Mouse (Mus musculus): ENCODE measurements around the gene Phrf1. TPM values are rescaled to one million over a fixed set of nuclear protein-coding genes. Genes with fewer than 3 reads are reported as not detected.
A peak's percentile ranks its signal among the peaks of the same experiment; 100 is the strongest.

Phrf1 gene
- total and polyA plus RNA-seq, 3 experiments, result 66.1 to 1,029 (median 91.2) TPM

DNA sequence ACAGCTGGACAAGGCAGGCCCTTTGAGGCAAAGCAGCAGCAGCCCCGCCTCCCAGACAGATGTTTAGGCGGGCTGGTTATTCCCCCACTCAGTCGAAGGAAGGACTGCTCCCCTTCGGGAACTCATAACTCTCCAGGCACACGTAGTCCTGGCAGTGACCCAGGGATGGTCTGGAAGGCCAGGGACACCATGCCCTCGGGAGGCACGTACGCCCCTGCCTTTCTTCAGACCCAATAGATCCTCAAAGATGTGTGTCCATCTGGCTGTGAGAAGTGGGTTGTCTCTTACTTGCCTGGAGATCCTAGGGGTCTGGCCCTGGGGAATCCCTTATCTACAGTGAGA is 6.5 kb upstream of the Phrf1 start:
- Histone ChIP-seq H3K79me2 (ENCODE audit: control insufficient read depth, insufficient read depth, low read length, poor library complexity) (no peaks in the 10 kb centered on the region), H3K27me3 (ENCODE audit: control insufficient read depth in 1 of 2, insufficient read depth in 2 of 2, low read length in 2 of 2) (no peaks in the 10 kb centered on the region), H3K9ac (ENCODE audit: control insufficient read depth, low read depth, low read length, poor library complexity, severe bottlenecking) (peak overlapping the region; percentile 40), H3K27ac (ENCODE audit: control insufficient read depth, low read depth, low read length) (no peak overlapping the region), H3K36me3 (ENCODE audit: control insufficient read depth in 1 of 2, insufficient read depth in 2 of 2, low read length in 2 of 2) (peaks cover 0 to 6% of the 10 kb centered on the region in 2 experiments; a peak in 2 of 4 replicates), H3K4me1 (ENCODE audit: control insufficient read depth in 1 of 2, insufficient read depth in 2 of 2, low read length in 2 of 2) (peaks cover 0 to 9% of the 10 kb centered on the region in 2 experiments; a peak in 3 of 4 replicates), H3K9me3 (replicated peaks; ENCODE audit: insufficient read depth, low read length) (no peaks in the 10 kb centered on the region), H3K4me3 (ENCODE audit: control insufficient read depth in 1 of 2, insufficient read depth in 1 of 2, low read depth in 2 of 2, low read length in 2 of 2) (peak overlapping the region; percentile 30 to 36)
- no peak for DNase-seq (ENCODE audit: low read depth, low spot score)
- TF ChIP-seq CTCF (IDR thresholded peaks at IDR 0.05 in 2 of 3, conservative IDR thresholded peaks at IDR 0.05 in 1 of 3; ENCODE audit: control insufficient read depth in 1 of 3, insufficient read depth in 1 of 3, low read depth in 2 of 3, low read length in 3 of 3, poor library complexity in 1 of 3, severe bottlenecking in 1 of 3) (no peak), ZNF384 (IDR thresholded peaks at IDR 0.05; ENCODE audit: low read depth, low read length) (no peak), MYB (IDR thresholded peaks at IDR 0.05; ENCODE audit: low read depth, low read length) (no peak), NRF1 (IDR thresholded peaks at IDR 0.05; ENCODE audit: insufficient read depth, low read depth, low read length, poor library complexity, severe bottlenecking) (no peak), POLR2A (IDR thresholded peaks at IDR 0.05; ENCODE audit: control insufficient read depth in 1 of 2, insufficient read depth in 1 of 2, low read depth in 1 of 2, low read length in 2 of 2, poor library complexity in 1 of 2) (peak in 1 of 2 experiments; percentile 56; a peak in 1 of 4 replicates), RCOR1 (IDR thresholded peaks at IDR 0.05; ENCODE audit: low read depth, low read length) (peak; percentile 13; the same call in 1 of the 2 replicates), BHLHE40 (IDR thresholded peaks at IDR 0.05; ENCODE audit: borderline replicate concordance, low read depth, low read length) (no peak), MAFK (IDR thresholded peaks at IDR 0.05; ENCODE audit: borderline replicate concordance, low read depth, low read length) (no peak), POLR2AphosphoS2 (IDR thresholded peaks at IDR 0.05; ENCODE audit: low read length) (no peak), MXI1 (IDR thresholded peaks at IDR 0.05; ENCODE audit: low read depth, low read length) (0 out of 2 replicates have a peak, but pooled peaks have one; percentile 0), MEF2A (IDR thresholded peaks at IDR 0.05; ENCODE audit: extremely low read depth, insufficient replicate concordance, low read depth, low read length, poor library complexity, severe bottlenecking) (no peak), ZMIZ1 (IDR thresholded peaks at IDR 0.05; ENCODE audit: low read depth, low read length) (no peak), SMC3 (IDR thresholded peaks at IDR 0.05; ENCODE audit: low read depth, low read length) (no peak), POLR2AphosphoS5 (IDR thresholded peaks at IDR 0.05; ENCODE audit: borderline replicate concordance, low read depth, low read length) (no peak), MAX (IDR thresholded peaks at IDR 0.05; ENCODE audit: low read length) (peak; percentile 2; the same call in 1 of the 2 replicates), MAZ (IDR thresholded peaks at IDR 0.05; ENCODE audit: low read depth, low read length) (0 out of 2 replicates have a peak, but pooled peaks have one; percentile 12), HCFC1 (IDR thresholded peaks at IDR 0.05; ENCODE audit: low read depth, low read length) (peak; percentile 5), ZC3H11A (IDR thresholded peaks at IDR 0.05; ENCODE audit: low read depth, low read length) (no peak), CHD2 (IDR thresholded peaks at IDR 0.05; ENCODE audit: low read length) (no peak), CHD1 (IDR thresholded peaks at IDR 0.05; ENCODE audit: low read depth, low read length) (no peak; the same call in 1 of the 2 replicates), JUND (IDR thresholded peaks at IDR 0.05; ENCODE audit: low read depth, low read length) (no peak), ZKSCAN1 (IDR thresholded peaks at IDR 0.05; ENCODE audit: low read depth, low read length) (no peak), SIN3A (IDR thresholded peaks at IDR 0.05; ENCODE audit: low read length) (0 out of 2 replicates have a peak, but pooled peaks have one; percentile 15), UBTF (IDR thresholded peaks at IDR 0.05; ENCODE audit: borderline replicate concordance, insufficient read depth, low read depth, low read length) (no peak), USF2 (IDR thresholded peaks at IDR 0.05; ENCODE audit: borderline replicate concordance in 1 of 2, insufficient read depth in 1 of 2, low read depth in 1 of 2, low read length in 2 of 2) (no peak), GABPA (IDR thresholded peaks at IDR 0.05; ENCODE audit: low read depth, low read length) (no peak), GATA1 (IDR thresholded peaks at IDR 0.05; ENCODE audit: low read depth, low read length) (no peak), MYC (IDR thresholded peaks at IDR 0.05; ENCODE audit: low read depth, low read length) (0 out of 2 replicates have a peak, but pooled peaks have one; percentile 8), TBP (IDR thresholded peaks at IDR 0.05; ENCODE audit: low read depth, low read length) (no peak), RAD21 (IDR thresholded peaks at IDR 0.05; ENCODE audit: low read depth, low read length) (no peak), NELFE (IDR thresholded peaks at IDR 0.05; ENCODE audit: low read depth, low read length) (no peak), ELF1 (IDR thresholded peaks at IDR 0.05; ENCODE audit: low read depth, low read length) (0 out of 2 replicates have a peak, but pooled peaks have one; percentile 2), KAT2A (conservative IDR thresholded peaks at IDR 0.05; ENCODE audit: low read depth, low read length) (no peak), ETS1 (IDR thresholded peaks at IDR 0.05; ENCODE audit: low read depth, low read length) (no peak), TCF12 (IDR thresholded peaks at IDR 0.05; ENCODE audit: low read depth, low read length) (no peak), TAL1 (IDR thresholded peaks at IDR 0.05; ENCODE audit: low read length) (no peak), EP300 (IDR thresholded peaks at IDR 0.05; ENCODE audit: low read depth in 1 of 2, low read length in 2 of 2) (no peak), E2F4 (IDR thresholded peaks at IDR 0.05; ENCODE audit: borderline replicate concordance, low read depth, low read length) (no peak)

All from MEL (cell line).